Mouse (Mus musculus) brain, embryonic 18.5 days (tissue): ENCODE results near the gene Tbc1d12.
A peak's percentile ranks its signal among the peaks of the same experiment; 100 is the strongest.
"Not testable (repeated sequence)": the region's sequence is repeated elsewhere in the genome, so short reads cannot be mapped to it uniquely, and the experiment has no call there.

Source experiments
- DNase-seq: peaks from one replicate; pipeline ENCODE4 v3.0.0-alpha.2; 2012; ENCODE audit warnings: low read depth, low spot score

Gene Tbc1d12

DNA sequence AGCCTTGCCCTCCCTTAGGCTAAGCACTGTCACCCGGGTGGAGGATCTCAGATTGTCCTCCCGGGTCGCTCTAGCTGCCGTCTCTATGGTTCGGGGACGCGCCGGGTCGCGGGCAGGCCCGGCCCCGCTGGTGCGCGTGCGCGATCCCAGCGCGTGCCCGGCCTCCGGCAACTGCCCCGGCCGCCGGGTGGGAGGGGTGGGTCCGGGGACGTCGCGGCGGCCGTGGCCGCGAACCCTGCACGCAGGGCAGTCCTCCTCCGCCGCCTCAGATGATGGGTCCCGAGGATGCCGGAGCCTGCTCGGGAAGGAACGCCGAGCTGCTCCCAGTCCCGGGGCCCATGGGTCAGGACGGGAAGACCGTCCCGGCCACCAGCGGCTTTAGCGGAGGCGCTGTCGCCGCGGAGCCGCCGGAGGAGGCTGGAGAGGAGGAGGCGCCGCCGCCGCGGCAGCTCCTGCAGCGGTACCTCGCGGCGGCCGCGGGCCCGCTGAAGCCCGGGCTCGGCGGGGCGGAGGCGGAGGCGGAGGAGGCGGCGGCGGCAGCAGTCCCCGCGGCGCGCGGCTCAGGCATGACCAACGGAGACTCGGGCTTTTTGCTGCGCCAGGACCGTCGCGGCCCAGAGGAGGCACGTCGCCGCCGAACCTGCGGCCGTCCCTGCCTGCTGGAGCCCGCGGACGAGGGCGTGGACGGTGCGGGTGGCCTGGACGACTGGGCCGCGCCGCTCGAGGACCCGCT, at the start of gene Tbc1d12:
Tbc1d12 (plus strand) TSS at position 142 of the 733 bp plus-strand sequence.
- peak; percentile 76 for DNase-seq

DNA sequence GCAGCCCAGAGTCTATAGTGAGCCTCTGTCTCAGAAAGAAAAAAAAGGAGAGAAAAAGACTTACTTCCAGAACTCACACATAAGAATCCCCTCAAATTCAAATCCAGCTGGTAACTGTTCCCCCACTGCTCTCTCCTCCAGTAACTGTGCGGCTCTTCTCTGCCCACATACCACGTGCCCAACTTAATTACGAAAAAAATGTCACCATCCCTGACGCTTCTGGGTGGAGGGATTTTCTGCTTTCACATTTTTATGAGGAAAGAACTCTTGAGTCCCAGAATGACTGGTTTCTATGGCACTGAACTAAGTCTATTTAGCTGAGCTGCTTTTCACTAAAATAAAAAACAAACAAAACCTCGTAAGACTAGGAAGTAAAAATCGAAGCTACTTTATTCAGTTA, 48.6 kb upstream of the Tbc1d12 start:
- DNase-seq = no peak

DNA sequence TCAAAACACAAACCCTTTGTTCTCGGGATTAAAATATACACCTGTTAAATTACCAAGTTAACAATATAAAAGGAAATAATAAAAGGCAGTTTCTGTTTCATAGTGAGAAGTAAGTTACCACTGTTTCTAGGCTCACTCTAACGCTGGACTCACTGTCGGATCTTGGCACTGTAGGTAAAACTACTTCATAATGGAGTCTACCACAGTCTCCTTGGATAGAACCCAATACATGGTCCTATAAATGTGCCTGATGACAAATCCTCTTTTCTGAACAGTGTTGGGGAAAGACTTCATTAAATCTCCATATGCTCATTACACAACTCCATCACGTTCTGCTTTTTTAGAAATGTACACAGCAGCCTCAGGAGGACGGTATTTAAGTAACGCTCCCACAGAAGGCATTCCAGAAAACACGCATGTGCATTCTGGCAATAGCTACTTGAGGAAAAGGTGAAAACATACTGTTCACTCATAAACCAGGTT, 42.8 kb upstream of the Tbc1d12 start:
- no peak for DNase-seq

DNA sequence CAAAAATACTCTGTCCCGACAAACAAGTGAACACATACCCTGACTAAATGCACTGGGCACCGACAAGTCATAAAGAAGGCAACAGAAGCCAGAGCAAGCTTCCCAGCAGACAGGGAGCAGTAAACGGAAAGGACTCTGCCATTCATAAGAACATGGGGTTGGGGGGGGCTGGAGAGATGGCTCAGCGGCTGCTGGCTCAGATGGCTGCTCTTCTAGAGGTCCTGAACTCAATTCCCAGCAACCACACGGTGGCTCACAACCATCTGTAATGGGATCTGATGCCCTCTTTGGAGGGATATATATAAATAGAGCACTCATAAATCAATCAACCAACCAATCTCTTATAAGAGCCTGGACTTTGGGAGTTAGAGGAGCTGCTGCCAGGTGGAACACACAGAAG, 39.8 kb upstream of the Tbc1d12 start:
- no peak for DNase-seq

DNA sequence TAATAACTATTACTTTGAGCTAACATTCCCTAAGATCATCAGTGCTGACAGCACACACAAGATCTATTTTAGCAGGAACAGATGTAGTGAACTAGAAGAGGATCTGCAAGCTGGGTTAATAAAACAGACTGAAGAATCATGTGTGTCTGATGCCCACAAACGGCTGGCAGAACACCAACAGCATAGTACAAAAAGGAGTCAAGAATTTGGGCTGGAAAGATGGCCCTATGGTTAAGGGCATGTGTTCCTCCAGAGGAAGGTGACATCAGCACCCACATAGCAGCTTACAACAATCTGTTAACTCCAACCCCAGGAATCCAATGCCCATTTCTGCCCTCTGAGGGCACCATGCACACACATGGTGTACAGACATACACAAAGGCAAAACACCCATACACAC, 38.1 kb upstream of the Tbc1d12 start:
- no peak for DNase-seq

DNA sequence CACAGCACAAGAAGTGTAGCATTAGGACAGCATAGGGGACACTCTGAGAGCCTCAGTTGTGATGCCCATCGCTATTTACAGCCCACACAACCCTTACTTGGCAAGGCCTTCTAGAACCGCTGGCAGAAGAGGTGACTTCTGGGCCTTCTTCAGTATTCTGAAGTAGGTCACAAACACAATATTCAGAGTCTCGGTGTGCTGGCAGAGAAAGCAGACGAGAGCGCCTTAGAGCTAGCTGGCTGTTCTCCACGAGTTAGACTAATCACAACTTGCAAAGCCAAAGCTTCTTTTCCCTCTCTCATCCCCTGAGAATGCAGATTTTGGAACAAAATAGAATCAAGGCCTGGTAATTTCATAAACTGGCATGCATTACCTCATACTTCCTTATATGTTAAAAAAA, 37.6 kb upstream of the Tbc1d12 start:
- no peak for DNase-seq

DNA sequence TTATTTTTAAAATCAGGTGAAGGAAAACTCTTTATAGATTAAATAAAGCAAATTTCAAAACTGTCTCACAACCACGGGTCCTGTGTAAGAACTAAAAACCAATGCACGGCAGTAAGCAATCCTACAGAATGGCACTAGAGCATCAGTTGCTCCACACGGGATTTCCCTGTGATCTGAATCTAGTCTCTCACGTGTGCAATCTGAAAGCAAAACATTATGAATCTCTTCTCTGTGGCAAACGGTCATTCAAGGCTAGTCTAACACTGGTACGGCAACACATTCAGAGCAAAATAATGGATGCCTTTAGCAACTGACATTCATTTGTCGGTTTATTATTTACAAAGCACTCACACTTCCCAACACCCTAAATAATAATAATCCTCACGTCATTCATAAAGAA, 18.2 kb upstream of the Tbc1d12 start:
- no peak for DNase-seq

DNA sequence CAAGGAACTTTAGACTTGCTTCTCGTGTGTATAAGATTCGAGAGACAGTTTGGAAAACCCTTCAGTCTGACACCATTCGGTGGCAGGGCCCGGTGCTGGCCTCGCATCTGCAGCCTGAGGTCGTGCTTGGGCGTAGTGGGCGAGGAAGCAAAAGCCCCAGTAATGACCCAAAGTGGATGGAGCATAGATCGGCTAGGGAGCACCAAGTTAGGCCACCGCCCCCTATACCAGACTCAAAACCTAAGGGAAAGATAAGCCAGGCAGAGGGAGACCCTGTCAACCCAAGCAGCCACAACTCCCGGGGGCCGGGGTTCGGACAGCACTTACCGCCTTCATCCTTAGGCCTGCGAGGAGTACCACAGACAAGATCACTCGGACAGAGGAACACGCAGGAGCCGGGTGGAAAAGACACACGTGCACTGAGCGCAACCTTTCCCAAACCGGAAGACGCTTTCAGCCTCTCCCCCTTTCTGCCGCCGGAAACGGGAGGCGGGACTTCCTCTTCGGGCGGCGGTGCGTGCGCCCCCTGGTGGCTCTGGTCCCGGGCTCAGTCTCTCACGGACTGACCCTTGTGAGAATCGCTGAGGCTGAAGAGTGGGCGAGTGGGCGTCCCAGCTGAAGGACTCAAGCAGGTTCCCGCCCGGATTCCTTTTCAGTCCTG, 17.5 kb upstream of the Tbc1d12 start, which contains the start of gene Noc3l:
Noc3l (minus strand) TSS at position 472 of the 661 bp plus-strand sequence.
- peak; percentile 70 for DNase-seq

DNA sequence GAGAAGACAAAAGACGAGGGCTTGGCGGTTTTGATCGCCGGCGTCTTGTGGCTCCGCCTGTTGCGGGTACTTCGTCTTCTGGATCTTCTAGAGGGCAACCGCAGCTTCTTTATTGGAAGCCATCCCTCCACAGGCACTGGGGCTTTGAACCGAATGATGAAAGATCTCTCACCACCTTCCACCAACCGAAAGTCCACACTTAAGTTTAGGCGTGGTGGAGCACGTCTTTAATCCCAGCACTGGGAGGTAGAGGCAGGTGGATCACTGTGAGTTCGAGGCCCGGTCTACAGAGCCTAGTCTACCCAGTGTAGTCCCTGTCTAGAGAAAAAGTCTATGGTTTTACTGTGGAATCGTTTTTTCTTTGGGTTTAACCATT, 17.0 kb upstream of the Tbc1d12 start:
- no peak for DNase-seq

DNA sequence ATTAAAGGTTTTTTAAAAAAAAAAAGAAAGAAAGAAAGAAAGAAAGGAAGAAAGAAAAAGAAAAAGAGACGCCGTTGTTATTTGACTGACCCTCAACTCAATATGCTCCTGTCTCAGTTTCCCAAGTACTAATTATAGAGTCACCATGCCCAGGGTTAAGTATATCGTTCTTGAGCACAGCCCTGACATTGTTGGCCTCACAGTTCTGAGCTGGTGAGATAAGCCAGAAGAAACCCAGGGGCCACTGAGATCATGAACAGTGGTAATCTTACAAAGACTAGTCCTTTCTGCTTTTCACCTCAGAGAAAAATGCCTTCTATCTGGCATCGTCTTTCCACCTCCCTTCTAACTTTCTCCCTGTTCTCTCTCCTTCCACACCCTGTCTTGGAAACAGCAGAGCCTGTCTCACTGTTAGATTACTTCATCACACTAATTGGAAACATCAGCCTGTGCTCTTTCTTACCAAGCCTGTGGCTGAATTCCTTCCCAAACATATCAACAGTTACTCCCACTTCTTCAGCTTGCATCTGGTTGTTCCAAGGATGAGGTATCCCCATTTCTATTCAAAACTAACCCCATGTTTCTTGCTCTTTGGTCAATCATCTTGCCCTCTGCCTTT, 16.1 kb upstream of the Tbc1d12 start:
- DNase-seq = no peak

DNA sequence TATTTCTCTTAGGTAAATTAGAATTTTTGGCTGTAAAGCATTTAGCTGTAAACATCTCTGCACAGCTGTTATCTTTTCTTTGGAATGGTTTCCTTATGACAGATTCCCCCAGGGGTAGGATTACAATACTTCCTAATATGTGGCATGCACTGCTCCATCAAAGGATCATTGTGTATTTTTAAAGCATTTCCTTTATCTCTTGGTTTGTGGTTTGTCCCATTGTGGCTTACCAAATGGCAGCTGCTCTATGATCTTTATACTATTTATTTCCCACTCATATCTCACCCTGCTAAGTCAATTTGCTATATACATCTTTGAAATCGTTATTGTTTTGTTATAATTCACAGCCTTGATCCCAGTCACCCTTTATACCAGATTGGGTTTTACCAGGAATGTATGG, 3.2 kb upstream of the Tbc1d12 start:
- DNase-seq = no peak

DNA sequence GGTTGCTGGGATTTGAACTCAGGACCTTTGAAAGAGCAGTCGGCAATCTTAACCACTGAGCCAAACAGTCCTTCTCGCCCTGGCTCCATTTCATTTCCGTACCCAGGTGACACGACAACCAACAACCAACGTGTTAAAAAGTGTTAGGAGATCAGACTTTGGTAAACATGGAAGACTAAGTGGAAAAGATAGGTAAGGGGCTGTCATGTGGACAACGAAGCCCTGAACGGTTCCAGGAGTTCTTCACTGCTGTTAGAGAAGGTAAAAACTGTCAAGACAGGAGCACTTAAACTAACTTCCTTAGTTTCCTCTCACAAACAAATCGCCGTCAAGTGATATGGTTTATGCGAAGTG, 318 bp upstream of the Tbc1d12 start:
- DNase-seq = no peak

DNA sequence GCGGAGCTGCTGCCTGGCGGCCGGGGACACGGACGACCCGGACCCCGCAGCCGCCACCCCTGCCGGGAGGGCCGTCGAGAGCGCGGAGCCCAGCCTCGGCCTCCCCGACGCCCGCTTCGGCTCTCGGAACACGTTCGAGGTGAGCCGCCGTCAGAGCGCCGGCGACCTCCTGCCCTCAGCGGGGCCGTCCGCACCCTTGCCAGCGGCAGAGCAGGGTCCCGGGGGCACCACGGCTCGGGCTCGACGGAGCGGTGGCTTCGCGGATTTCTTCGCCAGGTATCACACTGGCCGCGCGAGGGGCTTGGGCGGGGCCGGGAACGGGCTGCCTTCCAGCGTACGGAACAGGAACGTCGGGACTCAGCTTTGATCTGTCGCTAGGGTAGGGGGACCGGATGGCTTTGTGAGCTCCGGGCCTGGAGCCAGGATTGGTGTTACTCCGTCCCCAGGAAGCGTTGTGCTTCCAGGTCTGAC, 827 bp downstream of the Tbc1d12 start:
- DNase-seq = no peak

DNA sequence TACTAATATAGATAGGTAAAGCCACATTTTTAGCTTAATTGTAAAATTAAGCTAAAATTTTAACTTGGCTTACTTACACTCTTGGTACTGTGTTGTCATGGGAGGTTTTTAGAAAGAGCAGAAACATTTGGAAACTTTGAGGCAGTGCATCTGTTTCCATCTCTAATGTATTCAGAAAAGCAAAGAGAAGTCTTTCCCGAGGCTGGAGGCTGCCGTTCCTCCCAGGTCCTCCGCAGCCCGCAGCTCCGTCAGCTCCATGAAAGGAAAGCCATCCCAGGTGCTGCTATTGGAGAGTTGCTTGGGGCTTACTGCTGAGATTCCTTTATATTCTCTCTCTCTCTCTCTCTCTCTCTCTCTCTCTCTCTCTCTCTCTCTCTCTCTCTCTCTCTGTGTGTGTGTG, 8.4 kb downstream of the Tbc1d12 start:
- no peak for DNase-seq

DNA sequence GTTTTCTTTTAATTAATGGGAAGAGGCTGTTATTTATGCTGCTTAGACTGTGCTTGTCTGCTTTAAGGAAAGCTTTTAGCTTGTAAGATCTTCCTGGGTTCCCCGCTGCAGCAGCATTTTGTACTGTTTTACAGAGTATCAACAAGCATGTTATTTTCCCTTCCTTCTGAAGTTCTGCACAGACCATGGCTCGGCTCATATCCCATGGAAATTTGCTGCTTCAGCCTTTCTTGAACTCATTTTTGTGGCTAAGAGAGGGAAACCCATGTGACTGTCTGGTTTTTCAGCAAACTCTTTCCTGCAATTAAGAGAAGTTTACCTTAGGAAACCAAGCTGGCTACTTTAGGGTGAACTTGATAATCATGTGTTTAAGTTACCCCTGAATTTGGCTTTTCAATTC, 10.0 kb downstream of the Tbc1d12 start:
- DNase-seq = no peak

DNA sequence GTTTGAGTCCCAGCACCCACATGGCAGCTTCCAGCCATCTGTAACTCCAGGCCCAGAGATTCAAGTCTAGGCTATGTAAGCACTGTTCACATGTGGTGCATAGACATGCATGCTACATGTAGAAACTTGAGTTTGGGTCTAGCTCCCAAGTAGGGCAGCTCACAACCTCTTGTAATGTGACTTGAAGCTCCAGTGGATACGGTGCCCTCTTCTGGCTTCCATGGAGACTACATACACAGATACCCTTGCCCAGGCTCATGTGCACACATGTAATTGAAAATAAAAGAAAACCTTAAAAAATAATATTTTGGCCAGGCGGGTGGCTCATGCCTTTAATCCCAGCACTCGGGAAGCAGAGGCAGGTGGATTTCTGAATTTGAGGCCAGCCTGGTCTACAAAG, 21.8 kb downstream of the Tbc1d12 start:
- no peak for DNase-seq

DNA sequence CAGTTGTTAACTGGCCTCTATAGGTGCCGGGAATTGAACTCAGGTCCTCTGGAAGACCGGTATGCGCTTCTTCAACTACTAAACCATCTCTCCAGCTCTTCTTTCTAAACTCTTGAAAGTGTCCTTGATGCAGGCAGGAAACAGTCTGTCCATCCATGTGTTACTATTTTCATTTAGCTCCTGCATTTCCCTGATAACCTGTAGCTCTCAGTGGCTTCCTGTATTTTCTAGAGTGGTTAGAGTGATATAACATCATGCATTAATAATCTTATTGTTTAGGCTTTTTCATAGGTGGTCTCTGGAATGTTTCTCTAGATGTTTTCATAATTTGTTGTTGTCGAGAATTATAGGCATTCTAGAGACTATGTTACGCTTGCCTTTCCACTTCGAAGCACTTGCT, 26.1 kb downstream of the Tbc1d12 start:
- DNase-seq = no peak

DNA sequence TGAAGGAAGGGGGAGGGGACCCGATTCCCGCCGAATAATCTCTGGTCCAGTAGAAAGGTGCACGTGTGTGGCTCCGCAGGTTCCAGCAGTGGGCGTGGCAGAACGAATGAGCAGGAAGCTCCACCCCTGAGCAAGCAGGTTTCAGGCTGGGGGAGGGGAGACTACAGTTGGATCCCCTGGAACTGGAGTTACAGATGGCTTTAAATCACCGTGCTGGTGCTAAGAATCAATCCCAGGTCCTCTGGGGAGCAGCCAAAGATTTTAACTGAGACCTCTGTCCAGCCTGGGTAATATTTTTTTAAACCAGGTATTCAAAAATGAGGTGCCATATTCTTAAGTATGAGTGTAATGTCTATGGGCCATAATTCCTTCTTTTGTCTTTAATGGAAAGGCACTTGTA, 38.4 kb downstream of the Tbc1d12 start:
- DNase-seq = not testable (repeated sequence)

DNA sequence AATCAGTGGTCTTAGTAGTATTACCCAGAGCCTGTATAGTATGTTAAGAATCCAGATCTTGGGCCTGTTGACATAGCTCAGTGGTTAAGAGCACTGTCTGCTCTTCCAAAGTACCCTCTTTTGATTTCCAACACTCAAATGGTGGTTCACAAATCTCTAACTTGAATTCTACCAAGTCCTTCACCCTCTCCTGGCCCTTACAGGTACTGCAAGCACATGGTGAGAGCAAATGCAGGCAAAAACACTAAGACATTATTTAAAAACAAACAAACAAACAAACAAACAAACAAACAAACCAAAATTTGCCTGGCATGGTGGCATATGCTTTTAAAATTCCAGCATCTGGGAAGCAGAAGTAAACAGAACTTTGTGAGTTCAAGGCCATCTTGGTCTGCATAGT, 43.9 kb downstream of the Tbc1d12 start:
- no peak for DNase-seq

DNA sequence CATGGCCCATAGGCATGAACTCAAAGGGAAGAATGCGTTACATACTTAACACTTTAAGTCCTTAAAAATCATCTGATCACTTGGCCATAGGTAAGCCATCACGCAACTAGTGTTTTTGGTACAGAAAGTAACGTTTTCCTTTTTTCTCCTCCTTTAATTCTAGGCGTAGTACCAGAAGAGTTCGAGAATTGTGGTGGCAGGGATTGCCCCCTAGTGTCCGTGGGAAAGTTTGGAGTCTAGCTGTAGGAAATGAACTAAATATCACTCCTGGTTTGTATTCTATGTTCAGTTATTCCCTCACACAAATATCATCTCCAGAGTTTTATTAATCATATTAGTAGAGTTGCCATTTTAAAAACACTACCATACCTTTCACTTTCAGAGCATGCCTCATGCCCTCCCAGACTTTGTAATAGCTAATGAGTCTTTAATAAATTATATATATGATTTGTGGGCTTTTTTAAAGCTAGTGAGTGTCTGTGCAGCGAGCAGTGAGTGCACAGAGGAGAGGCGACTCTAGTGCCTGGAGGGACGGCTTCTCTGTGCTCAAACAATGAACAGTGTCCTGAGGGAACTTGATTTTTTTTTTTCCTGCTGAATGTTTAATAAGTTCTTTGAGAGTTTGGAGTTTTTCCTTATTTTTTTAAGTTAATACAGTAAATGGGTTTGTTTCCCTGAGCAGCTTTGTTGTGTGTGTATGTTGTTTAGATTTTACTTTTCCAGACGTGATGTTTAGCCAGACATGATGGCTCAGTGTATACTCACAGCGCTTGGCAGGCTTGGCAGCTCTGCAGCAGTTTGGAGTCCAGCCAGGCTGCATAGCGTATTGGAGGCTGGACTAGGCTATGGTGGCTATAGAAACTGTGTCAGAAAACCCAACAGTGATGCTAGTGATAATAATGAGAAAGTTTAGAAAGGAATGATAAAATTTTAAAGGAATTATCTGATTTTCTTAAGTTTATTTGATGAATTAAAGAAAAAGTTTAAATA, 65.1 kb downstream of the Tbc1d12 start:
- DNase-seq = no peak

DNA sequence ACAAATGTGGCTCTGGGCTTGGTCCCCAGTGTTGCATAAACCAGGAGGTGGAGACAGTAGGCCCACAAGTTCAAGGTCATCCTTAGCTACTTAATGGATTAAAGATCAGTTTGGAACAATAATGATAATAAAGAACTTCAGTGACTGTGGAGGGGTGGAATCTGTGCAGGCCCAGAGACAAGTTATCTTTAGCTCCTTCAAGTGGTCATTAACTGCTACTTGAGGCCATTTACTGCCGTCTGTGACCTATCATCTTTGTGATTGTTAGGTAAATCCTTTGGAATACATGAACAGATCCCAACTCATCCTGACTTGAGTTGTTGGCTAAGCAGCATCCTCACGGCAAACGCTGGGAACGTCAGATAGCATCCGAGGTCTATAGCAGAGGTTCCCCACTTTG, 66.1 kb downstream of the Tbc1d12 start:
- no peak for DNase-seq

DNA sequence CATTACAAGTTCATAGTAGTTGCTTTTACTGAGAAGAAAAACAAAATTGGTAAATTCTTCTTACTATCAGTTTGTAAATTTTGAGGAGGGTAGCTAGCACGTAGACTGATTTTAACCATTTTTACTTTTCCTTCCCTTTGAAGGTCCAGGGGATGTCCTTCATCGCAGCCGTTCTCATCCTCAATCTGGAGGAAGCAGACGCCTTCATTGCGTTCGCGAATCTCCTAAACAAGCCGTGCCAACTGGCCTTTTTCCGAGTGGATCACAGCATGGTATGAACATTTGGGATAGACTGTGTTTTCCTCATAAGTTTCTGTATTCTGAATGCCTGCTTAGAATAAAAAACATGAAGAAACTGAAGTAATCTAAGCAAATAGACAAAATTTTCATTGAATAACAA, 77.4 kb downstream of the Tbc1d12 start:
- no peak for DNase-seq
